Mouse (Mus musculus) limb, embryonic 15.5 days (tissue): ENCODE results near the gene Atg7. TPM values are rescaled to one million over a fixed set of nuclear protein-coding genes. Genes with fewer than 3 reads are reported as not detected.
A peak's percentile ranks its signal among the peaks of the same experiment; 100 is the strongest.

Source experiments
- ATAC-seq: fragments of 200-750 bp; cut with Nextera tagmentation; 2 replicates; pipeline ENCODE4 v1.8.0; 2017; ENCODE audit warnings: low read depth, moderate TSS enrichment; ENCODE audit not compliant: insufficient number of reproducible peaks, low FRiP score, low TSS enrichment
- H3K27ac ChIP-seq: fragments of 300-500 bp; sonication (generic); 2 replicates; pipeline ENCODE4 v1.5.1; 2015; ENCODE audit warnings: moderate library complexity, mild to moderate bottlenecking, inconsistent platforms
- H3K27me3 ChIP-seq: fragments of 300-500 bp; sonication (generic); 2 replicates; pipeline ENCODE4 v1.6.1; 2015; ENCODE audit warnings: inconsistent platforms
- H3K36me3 ChIP-seq: fragments of 300-500 bp; sonication (generic); 2 replicates; pipeline ENCODE4 v1.6.1; 2015; ENCODE audit warnings: inconsistent platforms
- H3K4me1 ChIP-seq: fragments of 300-500 bp; sonication (generic); 2 replicates; pipeline ENCODE4 v1.6.1; 2015; ENCODE audit warnings: inconsistent platforms
- H3K4me2 ChIP-seq: fragments of 300-500 bp; sonication (generic); 2 replicates; pipeline ENCODE4 v1.6.1; 2015; ENCODE audit warnings: mild to moderate bottlenecking, inconsistent platforms
- H3K4me3 ChIP-seq: fragments of 300-500 bp; sonication (generic); 2 replicates; pipeline ENCODE4 v1.5.1; 2015; ENCODE audit warnings: mild to moderate bottlenecking, inconsistent platforms
- H3K9ac ChIP-seq: fragments of 300-500 bp; sonication (generic); 2 replicates; pipeline ENCODE4 v1.6.1; 2015; ENCODE audit warnings: inconsistent platforms
- H3K9me3 ChIP-seq: fragments of 300-500 bp; sonication (generic); 2 replicates; pipeline ENCODE4 v1.6.1; 2016; ENCODE audit warnings: inconsistent platforms
- WGBS: fragments of 180-500 bp; shearing (Covaris S2); methylation state at CpG from one replicate; pipeline ENCODE4 v1.1.7; 2015; 5-methylcytosine and 5-hydroxymethylcytosine counted together
- polyA plus RNA-seq: library from polyadenylated mRNA; unstranded; fragments of >200 nt; fragmentation: Nextera tagmentation; extraction: Ambion mirVana; gene quantifications from 2 replicates; pipeline ENCODE4 v1.2.1, GENCODE M21; 2015

Gene Atg7
- polyA plus RNA-seq, 1 experiment from 2014 or later, result 19.5 TPM

DNA sequence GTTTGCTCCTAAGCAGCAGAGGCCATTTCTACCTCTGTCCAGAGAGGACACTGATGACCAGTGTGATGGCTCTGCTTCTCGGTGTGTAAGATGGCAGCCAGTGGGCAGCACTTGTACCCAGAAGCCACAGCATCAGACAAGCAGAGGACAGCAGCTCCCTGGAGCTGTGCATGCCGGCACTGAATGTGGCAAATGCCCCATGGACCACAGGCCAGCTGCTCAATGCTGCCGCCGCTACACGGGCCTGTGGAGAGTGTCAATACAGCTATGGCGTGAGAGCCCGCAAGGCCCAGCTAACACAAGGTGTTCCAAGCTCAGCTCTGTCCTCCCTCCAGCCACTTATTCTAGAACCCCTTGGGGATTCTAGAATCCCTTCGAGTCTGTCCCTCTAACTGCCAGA, 221.5 kb downstream of the Atg7 start:
- Histone ChIP-seq H3K9ac (no peak overlapping the region), H3K4me1 (peaks cover 59% of the 10 kb centered on the region), H3K4me3 (no peak overlapping the region), H3K9me3 (no peaks in the 10 kb centered on the region), H3K36me3 (peaks cover 48% of the 10 kb centered on the region), H3K4me2 (no peak overlapping the region), H3K27ac (no peak overlapping the region), H3K27me3 (no peaks in the 10 kb centered on the region)
- no peak for ATAC-seq
- WGBS, result 88% methylated on average over 8 of the region's 8 CpGs

DNA sequence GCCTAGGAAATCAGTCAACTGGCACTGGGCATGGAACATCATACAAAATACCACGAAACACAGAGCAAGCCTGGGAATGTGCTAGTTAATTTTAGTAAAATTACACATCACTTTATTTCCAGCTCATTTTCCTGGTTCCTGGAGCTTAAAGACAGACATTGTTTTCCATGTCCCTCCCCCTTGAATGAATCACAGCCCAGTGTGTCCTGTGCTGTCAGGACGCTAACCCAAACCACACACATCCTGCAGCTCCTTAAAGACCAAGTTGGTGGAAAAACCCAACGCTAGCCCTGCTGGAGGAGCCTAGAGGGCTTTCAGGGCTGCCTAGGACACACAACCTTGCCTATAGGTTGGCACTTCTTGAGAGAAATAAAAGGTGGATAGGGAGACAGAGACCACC, 223.2 kb downstream of the Atg7 start:
- WGBS, result 56% methylated on average over 3 of the region's 3 CpGs
- no peak overlapping the region for H3K4me2 ChIP-seq
- H3K9ac ChIP-seq, result no peak overlapping the region
- no peaks in the 10 kb centered on the region for H3K9me3 ChIP-seq
- H3K4me3 ChIP-seq, result no peak overlapping the region
- H3K4me1 ChIP-seq, result peaks cover 71% of the 10 kb centered on the region
- no peaks in the 10 kb centered on the region for H3K27me3 ChIP-seq
- peaks cover 36% of the 10 kb centered on the region for H3K36me3 ChIP-seq
- no peak for ATAC-seq
- peak overlapping the region; percentile 19; the same call in 1 of the 2 replicates for H3K27ac ChIP-seq

- H3K4me1 ChIP-seq, result peaks cover 72% of the 10 kb centered on the region
- H3K27me3 ChIP-seq, result no peaks in the 10 kb centered on the region
Observed at GRCm38 (mm10) chr6:114866619-114867018, 223.7 kb downstream of the Atg7 start.

GRCm38 (mm10) chr6:114868656-114869055, 225.8 kb downstream of the Atg7 start:
- 77% methylated on average over 7 of the region's 7 CpGs for WGBS
- peak overlapping the region; percentile 71; the same call in 1 of the 2 replicates for H3K27ac ChIP-seq
- ATAC-seq, result no peak

More at GRCm38 (mm10) chr6:114866619-114867018, 223.7 kb downstream of the Atg7 start:
- Histone ChIP-seq H3K36me3 (peaks cover 36% of the 10 kb centered on the region), H3K9me3 (no peaks in the 10 kb centered on the region), H3K4me2 (no peak overlapping the region), H3K27ac (peak overlapping the region; percentile 19), H3K4me3 (no peak overlapping the region), H3K9ac (no peak overlapping the region)
- ATAC-seq, result no peak
- WGBS, result 81% methylated on average over 4 of the region's 4 CpGs

DNA sequence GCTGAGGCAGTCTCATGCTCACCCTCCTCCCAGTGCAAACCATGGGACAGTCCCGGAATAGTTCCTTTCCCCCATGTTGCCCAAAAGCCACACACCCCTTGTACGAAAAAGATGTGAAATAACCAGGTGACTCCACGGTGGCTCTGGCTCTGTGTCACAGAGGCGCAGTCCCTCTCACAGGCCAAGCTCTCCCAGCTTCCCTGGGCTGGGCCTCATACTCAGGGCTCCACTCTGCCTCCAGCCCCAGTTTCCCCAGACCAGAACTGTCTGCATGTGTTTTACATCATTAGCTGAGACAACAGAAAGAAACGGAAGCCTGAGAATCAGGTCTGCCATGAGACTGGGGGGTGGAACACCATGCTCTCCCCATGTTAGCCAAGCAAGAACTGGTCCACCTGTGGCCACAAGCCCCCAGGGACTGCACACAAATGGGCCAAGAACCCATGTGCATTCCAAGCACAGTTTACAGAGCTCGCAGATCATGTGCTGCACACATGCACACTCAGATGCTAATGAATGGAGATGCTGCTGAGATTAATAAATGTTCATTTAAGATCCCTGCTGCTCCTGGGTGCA, 226.7 kb downstream of the Atg7 start:
- no peak for ATAC-seq
- H3K9ac ChIP-seq, result no peak overlapping the region
- H3K4me1 ChIP-seq, result peaks cover 76% of the 10 kb centered on the region
- no peak overlapping the region for H3K4me3 ChIP-seq
- H3K36me3 ChIP-seq, result peaks cover 7% of the 10 kb centered on the region; the same call in 1 of the 2 replicates
- H3K27me3 ChIP-seq, result no peaks in the 10 kb centered on the region
- WGBS, result 43% methylated on average over 6 of the region's 6 CpGs
- peak overlapping the region; percentile 71 for H3K27ac ChIP-seq
- H3K4me2 ChIP-seq, result no peak overlapping the region
- H3K9me3 ChIP-seq, result no peaks in the 10 kb centered on the region

More at GRCm38 (mm10) chr6:114868656-114869055, 225.8 kb downstream of the Atg7 start:
- peaks cover 76% of the 10 kb centered on the region for H3K4me1 ChIP-seq
- H3K4me3 ChIP-seq, result no peak overlapping the region
- H3K9me3 ChIP-seq, result no peaks in the 10 kb centered on the region
- H3K36me3 ChIP-seq, result peaks cover 16% of the 10 kb centered on the region
- no peaks in the 10 kb centered on the region for H3K27me3 ChIP-seq
- no peak overlapping the region for H3K4me2 ChIP-seq
- no peak overlapping the region for H3K9ac ChIP-seq

DNA sequence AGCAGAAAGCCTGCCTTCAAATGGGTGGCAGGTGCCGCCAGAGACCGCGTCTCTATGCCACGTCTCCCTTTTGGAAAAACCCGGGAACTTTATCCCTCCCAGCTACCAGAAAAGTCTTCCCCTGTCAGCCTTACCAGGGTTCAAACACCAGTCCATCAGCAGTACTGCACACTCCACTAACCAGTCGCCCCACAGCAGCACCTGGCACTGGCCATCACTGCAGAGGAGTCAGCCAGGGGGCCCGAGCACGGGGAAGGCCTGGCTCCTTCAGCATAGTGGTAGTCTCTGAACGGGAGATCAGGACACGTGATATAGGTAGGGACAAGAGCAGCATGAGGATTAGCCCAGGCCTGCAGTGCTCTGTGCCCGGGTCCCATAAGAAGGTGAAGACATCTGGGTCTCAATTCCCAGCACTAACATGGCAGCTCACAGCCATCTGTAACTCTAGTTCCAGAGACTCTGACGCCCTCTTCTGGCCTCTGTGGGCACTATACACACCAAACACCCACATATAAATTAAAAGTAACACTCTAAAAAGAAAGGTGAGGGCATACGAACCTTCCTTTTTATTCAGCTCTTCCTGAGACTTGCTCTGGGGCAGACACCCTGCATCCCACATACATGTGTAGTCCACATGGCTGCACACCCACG, 228.2 kb downstream of the Atg7 start:
- H3K4me1 ChIP-seq, result peaks cover 83% of the 10 kb centered on the region
- ATAC-seq, result no peak
- WGBS, result 77% methylated on average over 14 of the region's 14 CpGs

GRCm38 (mm10) chr6:114873808-114874137, 230.9 kb downstream of the Atg7 start:
- Histone ChIP-seq H3K9me3 (no peaks in the 10 kb centered on the region), H3K36me3 (0 out of 2 replicates have a peak, but pooled peaks cover 7% of the 10 kb centered on the region), H3K27me3 (no peaks in the 10 kb centered on the region), H3K4me2 (peak overlapping the region; percentile 69), H3K4me1 (peaks cover 94% of the 10 kb centered on the region), H3K9ac (no peak overlapping the region), H3K27ac (peak overlapping the region; percentile 98), H3K4me3 (peak overlapping the region; percentile 40)
- ATAC-seq, result no peak
- 51% methylated on average over 3 of the region's 3 CpGs for WGBS

More for the DNA sequence above, 228.2 kb downstream of the Atg7 start:
- H3K36me3 ChIP-seq, result 0 out of 2 replicates have a peak, but pooled peaks cover 7% of the 10 kb centered on the region
- no peak overlapping the region for H3K9ac ChIP-seq
- no peak overlapping the region for H3K4me2 ChIP-seq
- H3K9me3 ChIP-seq, result no peaks in the 10 kb centered on the region
- no peak overlapping the region for H3K4me3 ChIP-seq
- H3K27me3 ChIP-seq, result no peaks in the 10 kb centered on the region
- H3K27ac ChIP-seq, result peak overlapping the region; percentile 71

DNA sequence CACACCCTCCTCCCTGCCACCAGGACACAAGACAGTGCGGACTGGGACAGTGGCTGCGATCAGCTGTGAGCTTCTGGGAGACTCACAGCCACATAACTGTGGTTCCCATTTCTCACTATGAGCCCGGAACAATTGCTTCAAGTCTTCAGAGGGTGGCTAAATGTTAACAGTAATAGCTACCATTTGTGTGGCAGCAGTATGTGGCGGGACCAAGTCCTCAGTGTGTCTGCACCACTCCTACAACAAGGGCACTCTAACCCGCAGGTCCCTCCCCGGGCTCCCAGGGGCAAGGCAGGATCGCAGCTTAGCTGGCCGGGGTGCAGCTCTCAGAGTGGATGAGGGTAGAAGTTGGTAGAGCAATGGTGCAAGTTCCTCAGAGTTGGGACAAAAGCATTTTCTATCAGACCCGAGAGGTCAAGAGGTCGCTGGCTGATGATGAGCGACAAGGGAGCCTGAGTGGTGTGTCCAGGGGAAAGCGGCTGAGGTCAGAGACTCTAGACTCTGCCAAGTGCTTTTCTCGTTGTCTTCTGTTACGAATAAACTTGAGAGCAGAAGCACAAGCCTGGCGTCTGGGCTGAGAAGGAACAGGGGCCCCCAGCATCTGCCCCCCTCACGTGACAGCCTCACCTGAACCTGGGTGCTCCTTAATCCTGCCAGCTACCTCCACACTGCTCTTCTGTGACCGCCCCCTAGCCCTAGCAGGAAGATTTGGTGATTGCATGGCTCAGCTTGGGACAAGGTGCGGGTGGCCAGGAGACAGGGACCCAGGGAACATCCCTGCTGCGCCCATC, 231.4 kb downstream of the Atg7 start:
- Histone ChIP-seq H3K27ac (peak overlapping the region; percentile 98), H3K9me3 (no peaks in the 10 kb centered on the region), H3K4me3 (peak overlapping the region; percentile 40), H3K4me1 (peaks cover 94% of the 10 kb centered on the region), H3K36me3 (0 out of 2 replicates have a peak, but pooled peaks cover 7% of the 10 kb centered on the region), H3K4me2 (peak overlapping the region; percentile 69), H3K27me3 (no peaks in the 10 kb centered on the region), H3K9ac (peak overlapping the region; percentile 20; the same call in 1 of the 2 replicates)
- 9% methylated on average over 19 of the region's 19 CpGs for WGBS
- ATAC-seq, result peak; percentile 8

GRCm38 (mm10) chr6:114875018-114875558, 232.2 kb downstream of the Atg7 start:
- Histone ChIP-seq H3K27me3 (no peaks in the 10 kb centered on the region), H3K4me3 (peak overlapping the region; percentile 40), H3K4me1 (peaks cover 94% of the 10 kb centered on the region), H3K9ac (no peak overlapping the region), H3K36me3 (0 out of 2 replicates have a peak, but pooled peaks cover 7% of the 10 kb centered on the region), H3K4me2 (peak overlapping the region; percentile 69), H3K27ac (peak overlapping the region; percentile 98), H3K9me3 (no peaks in the 10 kb centered on the region)
- under 1% methylated on average over 18 of the region's 18 CpGs for WGBS
- peak; percentile 84 for ATAC-seq

GRCm38 (mm10) chr6:114876033-114876432, 233.1 kb downstream of the Atg7 start:
- Histone ChIP-seq H3K9ac (no peak overlapping the region), H3K9me3 (no peaks in the 10 kb centered on the region), H3K27me3 (no peaks in the 10 kb centered on the region), H3K4me3 (no peak overlapping the region), H3K4me2 (peak overlapping the region; percentile 69), H3K4me1 (peaks cover 94% of the 10 kb centered on the region), H3K36me3 (0 out of 2 replicates have a peak, but pooled peaks cover 5% of the 10 kb centered on the region), H3K27ac (peak overlapping the region; percentile 98)
- 21% methylated on average over 4 of the region's 4 CpGs for WGBS
- ATAC-seq, result no peak

- Histone ChIP-seq H3K4me2 (no peak overlapping the region), H3K4me1 (peaks cover 94% of the 10 kb centered on the region), H3K4me3 (no peak overlapping the region), H3K36me3 (0 out of 2 replicates have a peak, but pooled peaks cover under 1% of the 10 kb centered on the region), H3K9ac (no peak overlapping the region), H3K27me3 (no peaks in the 10 kb centered on the region), H3K27ac (peak overlapping the region; percentile 98), H3K9me3 (no peaks in the 10 kb centered on the region)
- ATAC-seq, result no peak
- 54% methylated on average over 6 of the region's 6 CpGs for WGBS
Observed at GRCm38 (mm10) chr6:114876546-114876945, 233.6 kb downstream of the Atg7 start.
